7 mouse cellular contexts compared by ENCODE assay signal in genomic region chr6:85512056-85512440, GRCm38 (mm10). TPM values are rescaled to one million over a fixed set of nuclear protein-coding genes. Genes with fewer than 3 reads are reported as not detected.
DNase-seq lines count a peak whose midpoint lies in the region; ATAC-seq and TF ChIP-seq lines count a peak whose summit lies in the region.

No protein-coding gene starts in this region.

- H3K4me3 ChIP-seq in left cerebral cortex, adult 2 months = peak overlapping the region; percentile 50
- peak overlapping the region; percentile 43 for H3K4me3 ChIP-seq in embryonic facial prominence, embryonic 15.5 days (replicated peaks)
- peak overlapping the region; percentile 50 for H3K4me3 ChIP-seq in hindbrain, embryonic 15.5 days
- H3K4me3 ChIP-seq in midbrain, postnatal 0 days (ENCODE audit: low read depth, low read length) = peak overlapping the region; percentile 52

- WGBS in embryonic facial prominence, embryonic 15.5 days = 2% methylated on average over 31 of the region's 36 CpGs
- under 1% methylated on average over 23 of the region's 36 CpGs for WGBS in hindbrain, embryonic 15.5 days
- under 1% methylated on average over 30 of the region's 36 CpGs for WGBS in midbrain, postnatal 0 days

- H3K36me3 ChIP-seq in embryonic facial prominence, embryonic 15.5 days = no peaks in the 10 kb centered on the region
- H3K36me3 ChIP-seq in hindbrain, embryonic 15.5 days = no peaks in the 10 kb centered on the region
- no peaks in the 10 kb centered on the region for H3K36me3 ChIP-seq in midbrain, postnatal 0 days (ENCODE audit: insufficient read depth, low read length)

- DNase-seq in left cerebral cortex, adult 2 months (ENCODE audit: extremely low spot score in 1 of 2, low spot score in 2 of 2) = peak in 1 of 2 experiments; percentile 23
- DNase-seq in left cerebral cortex, adult 11 months (ENCODE audit: low spot score) = no peak
- no peak for DNase-seq in midbrain, postnatal 0 days (ENCODE audit: low spot score)
- no peak for DNase-seq in urinary bladder, adult 2 months (ENCODE audit: low spot score)
- DNase-seq in urinary bladder, postnatal 10 days (ENCODE audit: low spot score) = no peak

- ATAC-seq in embryonic facial prominence, embryonic 15.5 days (ENCODE audit: insufficient number of reproducible peaks, low FRiP score, low TSS enrichment, low read depth) = no peak
- ATAC-seq in hindbrain, embryonic 15.5 days (ENCODE audit: low FRiP score, low read depth) = no peak
- ATAC-seq in midbrain, postnatal 0 days (ENCODE audit: low FRiP score) = no peak

- H3K9ac ChIP-seq in embryonic facial prominence, embryonic 15.5 days = no peak overlapping the region
- peak overlapping the region; percentile 5; the same call in 1 of the 2 replicates for H3K9ac ChIP-seq in hindbrain, embryonic 15.5 days
- no peak overlapping the region for H3K9ac ChIP-seq in midbrain, postnatal 0 days (replicated peaks; ENCODE audit: low read length, poor library complexity, severe bottlenecking)

- H3K4me1 ChIP-seq in embryonic facial prominence, embryonic 15.5 days = peaks cover 29% of the 10 kb centered on the region
- H3K4me1 ChIP-seq in hindbrain, embryonic 15.5 days (replicated peaks) = peaks cover 32% of the 10 kb centered on the region
- H3K4me1 ChIP-seq in midbrain, postnatal 0 days (ENCODE audit: insufficient read depth, low read length) = peaks cover 6% of the 10 kb centered on the region

- H3K4me2 ChIP-seq in embryonic facial prominence, embryonic 15.5 days (replicated peaks) = peak overlapping the region; percentile 65
- peak overlapping the region; percentile 95 for H3K4me2 ChIP-seq in hindbrain, embryonic 15.5 days
- H3K4me2 ChIP-seq in midbrain, postnatal 0 days (ENCODE audit: low read depth, low read length, poor library complexity, severe bottlenecking) = peak overlapping the region; percentile 87

- H3K27me3 ChIP-seq in embryonic facial prominence, embryonic 15.5 days = peaks cover 85% of the 10 kb centered on the region
- peaks cover 71% of the 10 kb centered on the region for H3K27me3 ChIP-seq in hindbrain, embryonic 15.5 days
- peaks cover 51% of the 10 kb centered on the region for H3K27me3 ChIP-seq in midbrain, postnatal 0 days (ENCODE audit: insufficient read depth, low read length)

- peak overlapping the region; percentile 87 for H3K27ac ChIP-seq in left cerebral cortex, adult 2 months
- H3K27ac ChIP-seq in embryonic facial prominence, embryonic 15.5 days (replicated peaks) = no peak overlapping the region
- H3K27ac ChIP-seq in hindbrain, embryonic 15.5 days (replicated peaks) = no peak overlapping the region
- no peak overlapping the region for H3K27ac ChIP-seq in midbrain, postnatal 0 days (ENCODE audit: low read depth, low read length)

- H3K9me3 ChIP-seq in embryonic facial prominence, embryonic 15.5 days (replicated peaks) = no peaks in the 10 kb centered on the region
- H3K9me3 ChIP-seq in hindbrain, embryonic 15.5 days = no peaks in the 10 kb centered on the region
- no peaks in the 10 kb centered on the region for H3K9me3 ChIP-seq in midbrain, postnatal 0 days (ENCODE audit: low read length)

- intact Hi-C loops in left cerebral cortex, adult 2 months (cut with DNase I) = loop anchor here (2.0 to 10.0 kb wide), 4 partner anchors 31 to 393 kb away; partner anchors contain the start of genes Alms1, Cct7, Nat8f4 and Pradc1

- no peak for TF ChIP-seq CTCF in left cerebral cortex, adult 2 months (IDR thresholded peaks at IDR 0.05)
- TF ChIP-seq CTCF in midbrain, postnatal 0 days (IDR thresholded peaks at IDR 0.05) = no peak

RNA-seq across cellular contexts. Expression of gene Egr4, which starts 1.3 kb away (rescaled TPM):
- total RNA-seq in left cerebral cortex, adult 2 months (2021) = 10 to 100 TPM; 43.7 to 95.7 TPM
- not detected in 2 replicates for polyA plus RNA-seq in embryonic facial prominence, embryonic 15.5 days (2015; fragmentation: Nextera tagmentation; extraction: Ambion mirVana)
- polyA plus RNA-seq in hindbrain, embryonic 15.5 days (2015; fragmentation: Nextera tagmentation; extraction: Ambion mirVana) = 0.09 TPM in 1 of 2 replicates, not detected in the other
- total RNA-seq in midbrain, postnatal 0 days (2014; rRNA removed) = 0.77 and 0.90 TPM in 2 replicates
- polyA plus RNA-seq in midbrain, postnatal 0 days (2015; fragmentation: Nextera tagmentation; extraction: Ambion mirVana) = 0.12 and 0.19 TPM in 2 replicates
- 0.03 TPM in 1 of 2 replicates, not detected in the other for polyA plus RNA-seq in urinary bladder, adult 2 months (2012; rRNA removed)

RNA-seq across cellular contexts. Expression of gene Fbxo41, which starts 9.3 kb away (rescaled TPM):
- total RNA-seq in left cerebral cortex, adult 2 months (2021) = 100 to 1,000 TPM; 101 to 102 TPM
- polyA plus RNA-seq in embryonic facial prominence, embryonic 15.5 days (2015; fragmentation: Nextera tagmentation; extraction: Ambion mirVana) = 0.26 and 0.33 TPM in 2 replicates
- polyA plus RNA-seq in hindbrain, embryonic 15.5 days (2015; fragmentation: Nextera tagmentation; extraction: Ambion mirVana) = 10.2 and 10.4 TPM in 2 replicates
- 58.1 and 67.3 TPM in 2 replicates for total RNA-seq in midbrain, postnatal 0 days (2014; rRNA removed)
- 12.1 and 13.3 TPM in 2 replicates for polyA plus RNA-seq in midbrain, postnatal 0 days (2015; fragmentation: Nextera tagmentation; extraction: Ambion mirVana)
- polyA plus RNA-seq in urinary bladder, adult 2 months (2012; rRNA removed) = 2.2 TPM in 2 replicates
